Mouse (Mus musculus) left cerebral cortex, postnatal 25 days (tissue): ENCODE results near the gene Vmn2r5. TPM values are rescaled to one million over a fixed set of nuclear protein-coding genes. Genes with fewer than 3 reads are reported as not detected.
"Not testable (repeated sequence)": the region's sequence is repeated elsewhere in the genome, so short reads cannot be mapped to it uniquely, and the experiment has no call there.

ENCODE experiments used
- DNase-seq, 2 experiments: peaks; one replicate each; pipeline ENCODE4 v3.0.0; 2022; ENCODE audit warnings: low spot score in 2 of 2, mixed read lengths in 1 of 2
- intact Hi-C: fragments of 180-260 bp; cut with DNase I; formaldehyde crosslinking; loops from one replicate; pipeline ENCODE4 v1.15.1; 2025
- total RNA-seq, 2 experiments: library from RNA; stranded (reverse); gene quantifications; 2 replicates each; pipeline ENCODE4 v1.2.3; 2021

Vmn2r5 gene
- not detected for total RNA-seq

DNA sequence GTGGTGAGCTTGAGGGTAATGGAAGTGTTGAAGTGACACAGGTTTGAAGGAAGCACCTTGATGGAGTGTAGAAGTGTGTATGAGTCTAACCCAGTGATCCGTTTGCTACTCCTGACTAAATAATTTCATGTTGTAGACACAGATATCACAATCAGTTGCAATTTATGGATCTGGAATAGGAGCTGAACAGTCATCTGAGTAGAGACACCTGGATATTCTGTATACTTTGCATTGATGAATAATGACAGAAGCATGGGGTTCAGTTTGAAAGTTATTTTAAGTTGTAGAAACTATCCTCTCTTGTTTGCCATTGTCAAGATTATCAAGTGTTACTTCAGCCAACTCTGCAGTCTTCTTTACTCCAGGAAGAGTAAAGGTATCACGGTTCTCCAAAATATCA is at the start of gene Vmn2r5:
Gene Vmn2r5, minus strand, starts transcription at position 101 of the 400 bp plus-strand sequence.
- DNase-seq, intact Hi-C loops: not testable (repeated sequence)

DNA sequence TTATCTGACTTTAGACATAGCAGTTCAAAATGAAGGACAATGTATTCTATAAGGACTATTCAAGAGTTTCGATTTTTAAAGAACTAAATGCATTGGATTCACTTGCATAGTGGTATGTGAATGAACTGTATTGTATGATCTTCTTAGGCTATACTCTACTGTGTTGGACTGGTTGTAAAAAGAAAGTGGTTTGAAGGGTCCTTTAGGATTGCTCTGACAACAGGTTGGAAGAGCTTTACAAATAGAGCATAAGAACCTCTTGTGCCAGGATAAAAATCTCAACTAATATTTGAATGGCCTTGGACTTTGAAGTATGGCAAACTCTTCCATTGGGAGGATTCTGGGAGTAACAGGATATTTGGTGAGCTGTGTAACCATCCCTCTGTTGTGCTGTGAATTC is 13.9 kb upstream of the Vmn2r5 start:
- intact Hi-C loops, DNase-seq: not testable (repeated sequence)

Other genes with a start within 250 kb of the Vmn2r5 start
- gene Vmn2r3, start 220.1 kb downstream of the Vmn2r5 start, total RNA-seq: not detected
- not detected for gene Vmn2r4, start 94.5 kb downstream of the Vmn2r5 start, total RNA-seq
- not detected for gene Vmn2r6, start 56.0 kb upstream of the Vmn2r5 start, total RNA-seq